Mouse (Mus musculus) hindbrain, embryonic 15.5 days (tissue): ENCODE data around the gene Gtf3c1. TPM values are rescaled to one million over a fixed set of nuclear protein-coding genes. Genes with fewer than 3 reads are reported as not detected.

Experiments used
- ATAC-seq: fragments of 200-750 bp; cut with Nextera tagmentation; 2 replicates; pipeline ENCODE4 v1.8.0; 2017; ENCODE audit warnings: low read depth, moderate number of reproducible peaks, moderate TSS enrichment; ENCODE audit not compliant: low FRiP score
- H3K27ac ChIP-seq: fragments of 300-500 bp; sonication (generic); replicated peaks from 2 replicates; pipeline ENCODE4 v1.5.1; 2015; ENCODE audit warnings: mild to moderate bottlenecking, inconsistent platforms
- H3K27me3 ChIP-seq: fragments of 300-500 bp; sonication (generic); 2 replicates; pipeline ENCODE4 v1.6.1; 2015; ENCODE audit warnings: control low read depth, inconsistent platforms
- H3K36me3 ChIP-seq: fragments of 300-500 bp; sonication (generic); 2 replicates; pipeline ENCODE4 v1.6.1; 2015; ENCODE audit warnings: control low read depth, inconsistent platforms
- H3K4me1 ChIP-seq: fragments of 300-500 bp; sonication (generic); replicated peaks from 2 replicates; pipeline ENCODE4 v1.6.1; 2015; ENCODE audit warnings: control low read depth, inconsistent platforms
- H3K4me2 ChIP-seq: fragments of 300-500 bp; sonication (generic); 2 replicates; pipeline ENCODE4 v1.6.1; 2015; ENCODE audit warnings: moderate library complexity, mild to moderate bottlenecking, inconsistent platforms
- H3K4me3 ChIP-seq: fragments of 300-500 bp; sonication (generic); 2 replicates; pipeline ENCODE4 v1.5.1; 2015; ENCODE audit warnings: mild to moderate bottlenecking, inconsistent platforms
- H3K9ac ChIP-seq: fragments of 300-500 bp; sonication (generic); 2 replicates; pipeline ENCODE4 v1.6.1; 2015; ENCODE audit warnings: inconsistent platforms
- H3K9me3 ChIP-seq: fragments of 300-500 bp; sonication (generic); 2 replicates; pipeline ENCODE4 v1.6.1; 2016; ENCODE audit warnings: control low read depth, inconsistent platforms
- WGBS: fragments of 180-500 bp; shearing (Covaris S2); methylation state at CpG from one replicate; pipeline ENCODE4 v1.1.7; 2015; 5-methylcytosine and 5-hydroxymethylcytosine counted together
- polyA plus RNA-seq: library from polyadenylated mRNA; unstranded; fragments of >200 nt; fragmentation: Nextera tagmentation; extraction: Ambion mirVana; gene quantifications from 2 replicates; pipeline ENCODE4 v1.2.1, GENCODE M21; 2015

The Gtf3c1 gene
- polyA plus RNA-seq, 1 experiment from 2014 or later: 29.8 TPM

DNA sequence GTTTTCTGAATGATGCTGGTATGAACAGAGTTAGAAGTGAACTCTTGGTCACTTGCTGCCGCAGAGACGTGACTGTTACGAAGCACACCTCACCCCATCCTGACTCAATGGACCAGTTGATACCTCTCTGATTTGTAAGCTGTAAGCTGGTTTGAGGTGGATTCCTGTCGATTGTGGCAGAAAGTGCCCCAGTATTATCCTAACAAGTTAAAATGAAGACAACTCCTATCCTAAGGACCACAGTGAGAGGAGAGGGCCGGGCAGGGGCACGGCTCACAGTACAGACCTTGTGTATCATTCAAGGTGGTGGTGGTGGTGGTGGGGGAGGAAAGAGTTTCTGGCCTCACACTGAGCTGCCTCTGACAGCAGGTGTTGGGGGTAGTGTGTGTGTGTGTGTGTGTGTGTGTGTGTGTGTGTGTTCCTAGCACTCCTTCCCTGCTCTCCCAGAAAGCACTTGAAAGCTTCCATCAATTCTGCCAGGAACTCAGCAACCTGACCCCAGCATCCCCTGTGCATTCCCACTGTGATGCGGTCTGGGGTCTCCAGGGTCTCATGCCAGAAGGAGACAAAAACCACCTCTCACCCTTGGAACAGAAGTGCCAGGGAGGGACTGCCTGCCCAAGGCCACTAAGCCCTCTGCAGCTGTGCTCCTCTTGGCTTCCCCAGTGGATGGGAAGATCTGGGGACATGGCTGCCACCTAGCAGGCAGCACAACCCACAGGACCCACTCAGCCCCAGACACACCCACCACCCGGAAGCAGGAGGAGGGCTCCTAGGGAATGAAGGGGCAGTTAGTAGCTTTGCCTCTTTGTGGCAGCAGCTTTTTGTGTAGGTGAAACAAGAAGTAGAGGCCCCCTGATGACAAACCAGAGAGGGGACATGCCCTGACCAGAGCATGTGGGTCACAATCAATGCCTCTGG, 70.1 kb downstream of the Gtf3c1 start:
- H3K27me3 ChIP-seq: no peaks in the 10 kb centered on the region
- peaks cover 15% of the 10 kb centered on the region for H3K36me3 ChIP-seq
- H3K9me3 ChIP-seq: no peaks in the 10 kb centered on the region
- no peak overlapping the region for H3K27ac ChIP-seq
- no peak overlapping the region for H3K4me2 ChIP-seq
- H3K4me1 ChIP-seq: peaks cover 14% of the 10 kb centered on the region
- WGBS: 87% methylated on average over 8 of the region's 8 CpGs
- H3K4me3 ChIP-seq: no peak overlapping the region
- no peak for ATAC-seq
- H3K9ac ChIP-seq: no peak overlapping the region

DNA sequence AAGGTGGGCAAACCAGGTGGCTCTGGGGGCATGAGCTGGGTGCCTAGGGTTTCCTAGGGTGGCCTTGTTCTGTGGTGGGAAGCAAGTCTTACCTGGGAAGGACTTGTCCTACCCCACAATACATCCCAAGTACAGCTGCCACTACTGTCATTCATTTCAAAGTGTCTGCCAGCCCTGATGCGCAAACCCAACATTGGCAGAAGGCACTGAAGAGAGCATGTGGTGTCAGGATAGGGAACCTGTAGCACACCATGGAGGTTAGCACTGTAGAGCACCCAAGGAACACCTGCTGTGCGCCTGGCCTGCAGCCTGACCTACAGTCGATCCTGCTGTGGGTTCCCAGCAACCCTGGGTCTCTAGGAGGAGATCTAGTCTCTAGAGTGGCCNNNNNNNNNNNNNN, 76.6 kb downstream of the Gtf3c1 start:
- Histone ChIP-seq H3K27ac (no peak overlapping the region), H3K27me3 (no peaks in the 10 kb centered on the region), H3K36me3 (no peaks in the 10 kb centered on the region), H3K4me3 (no peak overlapping the region), H3K9ac (no peak overlapping the region), H3K4me2 (no peak overlapping the region), H3K4me1 (peaks cover 7% of the 10 kb centered on the region; the same call in 1 of the 2 replicates), H3K9me3 (no peaks in the 10 kb centered on the region)
- 84% methylated on average over 3 of the region's 3 CpGs for WGBS
- ATAC-seq: no peak

- H3K36me3 ChIP-seq: no peaks in the 10 kb centered on the region
- no peak overlapping the region for H3K4me2 ChIP-seq
- no peak overlapping the region for H3K4me3 ChIP-seq
- no peak overlapping the region for H3K9ac ChIP-seq
- ATAC-seq: no peak
- WGBS: 56% methylated on average over 4 of the region's 4 CpGs
- no peak overlapping the region for H3K27ac ChIP-seq
- no peaks in the 10 kb centered on the region for H3K9me3 ChIP-seq
- no peaks in the 10 kb centered on the region for H3K27me3 ChIP-seq
- peaks cover 7% of the 10 kb centered on the region; the same call in 1 of the 2 replicates for H3K4me1 ChIP-seq
These were observed 77.3 kb downstream of the Gtf3c1 start for GRCm38 (mm10) chr7:125630317-125630716.

- no peak overlapping the region for H3K4me2 ChIP-seq
- no peaks in the 10 kb centered on the region for H3K27me3 ChIP-seq
- no peak overlapping the region for H3K4me3 ChIP-seq
- no peaks in the 10 kb centered on the region for H3K36me3 ChIP-seq
- no peak overlapping the region for H3K9ac ChIP-seq
- no peak overlapping the region for H3K27ac ChIP-seq
- WGBS: 64% methylated on average over 7 of the region's 7 CpGs
- no peak for ATAC-seq
- no peaks in the 10 kb centered on the region for H3K9me3 ChIP-seq
- H3K4me1 ChIP-seq: no peaks in the 10 kb centered on the region
These were observed 81.8 kb downstream of the Gtf3c1 start for GRCm38 (mm10) chr7:125625829-125626228.

- Histone ChIP-seq H3K27me3 (no peaks in the 10 kb centered on the region), H3K4me2 (no peak overlapping the region), H3K36me3 (no peaks in the 10 kb centered on the region), H3K9ac (no peak overlapping the region), H3K27ac (no peak overlapping the region), H3K4me3 (no peak overlapping the region), H3K4me1 (no peaks in the 10 kb centered on the region), H3K9me3 (no peaks in the 10 kb centered on the region)
- no peak; the same call in 1 of the 2 replicates for ATAC-seq
- WGBS: 81% methylated on average over 4 of the region's 4 CpGs
These were observed 82.4 kb downstream of the Gtf3c1 start for GRCm38 (mm10) chr7:125625219-125625618.

- no peak for ATAC-seq
- no peaks in the 10 kb centered on the region for H3K4me1 ChIP-seq
- no peak overlapping the region for H3K4me2 ChIP-seq
- H3K27me3 ChIP-seq: no peaks in the 10 kb centered on the region
- no peak overlapping the region for H3K9ac ChIP-seq
- no peak overlapping the region for H3K27ac ChIP-seq
- no peaks in the 10 kb centered on the region for H3K9me3 ChIP-seq
- H3K4me3 ChIP-seq: no peak overlapping the region
- H3K36me3 ChIP-seq: no peaks in the 10 kb centered on the region
- WGBS: 77% methylated on average over 7 of the region's 7 CpGs
These were observed 84.6 kb downstream of the Gtf3c1 start for GRCm38 (mm10) chr7:125622741-125623685.

- Histone ChIP-seq H3K4me1 (no peaks in the 10 kb centered on the region), H3K4me3 (no peak overlapping the region), H3K36me3 (no peaks in the 10 kb centered on the region), H3K4me2 (no peak overlapping the region), H3K27me3 (no peaks in the 10 kb centered on the region), H3K9me3 (no peaks in the 10 kb centered on the region), H3K9ac (no peak overlapping the region), H3K27ac (no peak overlapping the region)
- 79% methylated on average over 4 of the region's 4 CpGs for WGBS
- no peak for ATAC-seq
These were observed 87.5 kb downstream of the Gtf3c1 start for GRCm38 (mm10) chr7:125620077-125620476.

DNA sequence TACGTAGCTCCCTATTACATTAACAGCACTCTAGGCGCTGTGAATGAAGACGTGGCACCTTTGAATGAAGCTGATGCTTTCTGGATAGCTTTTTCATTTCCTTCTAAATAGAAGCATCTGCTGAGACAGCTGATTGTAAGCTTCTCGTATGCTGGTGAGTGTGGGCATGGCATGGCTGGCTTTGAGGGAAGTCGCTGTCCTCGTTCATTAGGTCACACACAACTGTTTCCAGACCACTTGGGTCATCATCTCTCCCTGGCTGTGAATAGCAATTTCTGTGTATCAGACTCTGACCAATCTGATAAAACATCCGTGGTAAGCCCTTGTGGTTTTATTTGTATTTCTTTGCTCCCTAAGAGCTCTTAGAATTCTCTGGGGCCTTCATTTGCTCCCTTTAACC, 89.6 kb downstream of the Gtf3c1 start:
- Histone ChIP-seq H3K27ac (no peak overlapping the region), H3K27me3 (no peaks in the 10 kb centered on the region), H3K4me1 (no peaks in the 10 kb centered on the region), H3K4me2 (no peak overlapping the region), H3K9ac (no peak overlapping the region), H3K36me3 (no peaks in the 10 kb centered on the region), H3K4me3 (no peak overlapping the region), H3K9me3 (no peaks in the 10 kb centered on the region)
- no peak for ATAC-seq
- 88% methylated on average over 7 of the region's 7 CpGs for WGBS

- H3K27ac ChIP-seq: no peak overlapping the region
- H3K9ac ChIP-seq: no peak overlapping the region
- no peaks in the 10 kb centered on the region for H3K27me3 ChIP-seq
- ATAC-seq: no peak
- whole genome bisulfite sequencing: 89% methylated on average over 7 of the region's 7 CpGs
- no peaks in the 10 kb centered on the region for H3K9me3 ChIP-seq
- H3K4me3 ChIP-seq: no peak overlapping the region
- H3K4me2 ChIP-seq: no peak overlapping the region
- H3K36me3 ChIP-seq: no peaks in the 10 kb centered on the region
- no peaks in the 10 kb centered on the region for H3K4me1 ChIP-seq
These were observed 92.1 kb downstream of the Gtf3c1 start for GRCm38 (mm10) chr7:125615453-125615852.

- no peaks in the 10 kb centered on the region for H3K9me3 ChIP-seq
- no peak overlapping the region for H3K4me3 ChIP-seq
- 83% methylated on average over 5 of the region's 5 CpGs for WGBS
- H3K4me1 ChIP-seq: no peaks in the 10 kb centered on the region
- H3K27me3 ChIP-seq: no peaks in the 10 kb centered on the region
- H3K36me3 ChIP-seq: no peaks in the 10 kb centered on the region
- no peak overlapping the region for H3K4me2 ChIP-seq
- no peak overlapping the region for H3K27ac ChIP-seq
- ATAC-seq: no peak
- no peak overlapping the region for H3K9ac ChIP-seq
These were observed 94.0 kb downstream of the Gtf3c1 start for GRCm38 (mm10) chr7:125613579-125613978.

- Histone ChIP-seq H3K36me3 (no peaks in the 10 kb centered on the region), H3K4me2 (no peak overlapping the region), H3K4me1 (no peaks in the 10 kb centered on the region), H3K9me3 (no peaks in the 10 kb centered on the region), H3K27ac (no peak overlapping the region), H3K9ac (no peak overlapping the region), H3K27me3 (no peaks in the 10 kb centered on the region), H3K4me3 (no peak overlapping the region)
- WGBS: 88% methylated on average over 4 of the region's 4 CpGs
- no peak for ATAC-seq
These were observed 99.3 kb downstream of the Gtf3c1 start for GRCm38 (mm10) chr7:125608183-125608688.
